Mouse (Mus musculus) heart, embryonic 14.5 days (tissue): ENCODE measurements around the gene Acvr1b. TPM values are rescaled to one million over a fixed set of nuclear protein-coding genes. Genes with fewer than 3 reads are reported as not detected.

Source experiments
- ATAC-seq: fragments of 200-750 bp; cut with Nextera tagmentation; 2 replicates; pipeline ENCODE4 v1.8.0; 2017; ENCODE audit warnings: low read depth, moderate TSS enrichment; ENCODE audit not compliant: insufficient number of reproducible peaks, insufficient read depth, low FRiP score
- H3K27ac ChIP-seq, 2 experiments: fragments of 200-500 bp in 1 of 2; fragments of 300-500 bp in 1 of 2; sonication (generic) in 1 of 2; replicated peaks in 1 of 2; 2 replicates each; pipeline ENCODE4 v1.5.1; 2012 to 2014; ENCODE audit warnings: low read depth in 2 of 2, low read length in 2 of 2, control low read depth in 1 of 2, mild to moderate bottlenecking in 1 of 2, mixed read lengths in 1 of 2; ENCODE audit not compliant: control insufficient read depth in 1 of 2, insufficient read depth in 1 of 2
- H3K27me3 ChIP-seq: fragments of 300-500 bp; sonication (generic); 2 replicates; pipeline ENCODE4 v1.6.1; 2014; ENCODE audit warnings: mild to moderate bottlenecking, low read length, control low read depth; ENCODE audit not compliant: control insufficient read depth, insufficient read depth
- H3K36me3 ChIP-seq: fragments of 300-500 bp; sonication (generic); 2 replicates; pipeline ENCODE4 v1.6.1; 2014; ENCODE audit warnings: mild to moderate bottlenecking, control low read depth, low read length, mixed read lengths; ENCODE audit not compliant: control insufficient read depth, insufficient read depth
- H3K4me1 ChIP-seq, 2 experiments: fragments of 200-500 bp in 1 of 2; fragments of 300-500 bp in 1 of 2; sonication (generic) in 1 of 2; 2 replicates each; pipeline ENCODE4 v1.6.1; 2012 to 2014; ENCODE audit warnings: low read length in 2 of 2, control low read depth in 1 of 2, mixed read lengths in 1 of 2; ENCODE audit not compliant: control insufficient read depth in 2 of 2, insufficient read depth in 2 of 2
- H3K4me2 ChIP-seq: fragments of 300-500 bp; sonication (generic); 2 replicates; pipeline ENCODE4 v1.6.1; 2014; ENCODE audit warnings: mild to moderate bottlenecking, low read length
- H3K4me3 ChIP-seq, 2 experiments: fragments of 200-500 bp in 1 of 2; fragments of 300-500 bp in 1 of 2; sonication (generic) in 1 of 2; 2 replicates each; pipeline ENCODE4 v1.5.1; 2012 to 2014; ENCODE audit warnings: low read length in 2 of 2, mild to moderate bottlenecking in 2 of 2, control low read depth in 1 of 2, low read depth in 1 of 2, moderate library complexity in 1 of 2; ENCODE audit not compliant: control insufficient read depth in 1 of 2, insufficient read depth in 1 of 2
- H3K9ac ChIP-seq: fragments of 300-500 bp; sonication (generic); 2 replicates; pipeline ENCODE4 v1.6.1; 2014; ENCODE audit warnings: mild to moderate bottlenecking, low read length
- H3K9me3 ChIP-seq: fragments of 300-500 bp; sonication (generic); 2 replicates; pipeline ENCODE4 v1.6.1; 2016; ENCODE audit warnings: low read length, control low read depth; ENCODE audit not compliant: control insufficient read depth
- WGBS: fragments of 180-500 bp; shearing (Covaris S2); extraction: QIAGEN DNeasy Blood & Tissue Kit; methylation state at CpG from one replicate; pipeline ENCODE4 v1.1.7; 2014; 5-methylcytosine and 5-hydroxymethylcytosine counted together
- polyA plus RNA-seq: library from polyadenylated mRNA; unstranded; fragments of >200 nt; fragmentation: Nextera tagmentation; extraction: Ambion mirVana; gene quantifications from 2 replicates; pipeline ENCODE4 v1.2.1, GENCODE M21; 2014

Acvr1b gene
- polyA plus RNA-seq, 1 experiment from 2014 or later: 8.7 TPM

DNA sequence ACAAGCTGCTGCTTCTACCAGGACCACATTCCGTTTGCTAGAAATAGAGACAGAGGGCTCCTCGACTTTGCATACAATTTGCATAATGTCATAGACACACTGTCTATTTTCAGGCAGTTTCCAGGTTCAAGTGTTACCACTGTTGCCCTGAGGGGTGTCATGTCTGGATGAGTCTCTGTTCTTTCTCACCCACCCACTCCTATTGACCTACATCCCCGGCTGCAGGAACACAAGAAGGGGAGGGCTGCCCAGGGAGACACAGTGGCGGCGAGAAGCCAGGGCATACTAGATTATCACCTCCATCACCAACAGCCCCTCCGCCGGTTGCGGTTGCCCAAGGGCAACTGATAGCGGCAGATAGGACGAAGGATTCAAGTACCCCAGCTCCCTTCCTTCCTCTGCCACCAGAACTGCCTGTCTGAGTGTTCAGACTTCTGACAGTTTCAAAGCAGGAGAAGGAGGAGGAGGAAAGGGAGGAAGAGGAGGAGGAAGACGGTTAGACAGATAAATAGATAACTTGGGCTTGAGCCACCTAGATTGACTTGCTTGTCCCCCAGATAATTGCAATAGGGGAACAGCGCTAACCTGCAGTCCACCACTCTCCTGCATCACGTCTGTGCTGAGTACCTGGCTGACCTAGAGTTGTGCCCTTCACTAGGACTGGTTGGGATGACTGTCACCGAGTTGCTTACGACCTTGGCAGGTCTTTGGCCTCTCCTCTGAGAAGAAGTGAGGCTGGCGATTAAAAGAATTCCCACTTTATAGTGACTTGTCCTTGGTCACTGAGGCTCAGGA is 26.6 kb upstream of the Acvr1b start:
- Histone ChIP-seq H3K4me3 (no peak overlapping the region), H3K27me3 (no peaks in the 10 kb centered on the region), H3K27ac (peak overlapping the region; percentile 12 to 53; a peak in 3 of 4 replicates), H3K36me3 (no peaks in the 10 kb centered on the region), H3K4me2 (peak overlapping the region; percentile 41), H3K9me3 (no peaks in the 10 kb centered on the region), H3K4me1 (peaks cover 46 to 57% of the 10 kb centered on the region in 2 experiments), H3K9ac (no peak overlapping the region)
- 14% methylated on average over 16 of the region's 16 CpGs for WGBS
- no peak for ATAC-seq

- Histone ChIP-seq H3K9ac (no peak overlapping the region), H3K27ac (peak overlapping the region; percentile 12 to 53; a peak in 3 of 4 replicates), H3K4me2 (peak overlapping the region; percentile 41), H3K4me1 (peaks cover 43 to 52% of the 10 kb centered on the region in 2 experiments), H3K36me3 (no peaks in the 10 kb centered on the region), H3K9me3 (no peaks in the 10 kb centered on the region), H3K27me3 (no peaks in the 10 kb centered on the region), H3K4me3 (no peak overlapping the region)
- ATAC-seq: peak; percentile 19; the same call in 1 of the 2 replicates
- 4% methylated on average over 6 of the region's 6 CpGs for WGBS
Measured at GRCm38 (mm10) chr15:101147910-101148273, 26.0 kb upstream of the Acvr1b start.

- Histone ChIP-seq H3K4me1 (peaks cover 36 to 45% of the 10 kb centered on the region in 2 experiments), H3K9ac (no peak overlapping the region), H3K36me3 (no peaks in the 10 kb centered on the region), H3K27me3 (no peaks in the 10 kb centered on the region), H3K9me3 (no peaks in the 10 kb centered on the region), H3K4me2 (no peak overlapping the region), H3K4me3 (no peak overlapping the region), H3K27ac (peak overlapping the region in 1 of 2 experiments; percentile 53; a peak in 2 of 4 replicates)
- ATAC-seq: no peak
- WGBS: 70% methylated on average over 6 of the region's 6 CpGs
Measured at GRCm38 (mm10) chr15:101148604-101149003, 25.3 kb upstream of the Acvr1b start.

DNA sequence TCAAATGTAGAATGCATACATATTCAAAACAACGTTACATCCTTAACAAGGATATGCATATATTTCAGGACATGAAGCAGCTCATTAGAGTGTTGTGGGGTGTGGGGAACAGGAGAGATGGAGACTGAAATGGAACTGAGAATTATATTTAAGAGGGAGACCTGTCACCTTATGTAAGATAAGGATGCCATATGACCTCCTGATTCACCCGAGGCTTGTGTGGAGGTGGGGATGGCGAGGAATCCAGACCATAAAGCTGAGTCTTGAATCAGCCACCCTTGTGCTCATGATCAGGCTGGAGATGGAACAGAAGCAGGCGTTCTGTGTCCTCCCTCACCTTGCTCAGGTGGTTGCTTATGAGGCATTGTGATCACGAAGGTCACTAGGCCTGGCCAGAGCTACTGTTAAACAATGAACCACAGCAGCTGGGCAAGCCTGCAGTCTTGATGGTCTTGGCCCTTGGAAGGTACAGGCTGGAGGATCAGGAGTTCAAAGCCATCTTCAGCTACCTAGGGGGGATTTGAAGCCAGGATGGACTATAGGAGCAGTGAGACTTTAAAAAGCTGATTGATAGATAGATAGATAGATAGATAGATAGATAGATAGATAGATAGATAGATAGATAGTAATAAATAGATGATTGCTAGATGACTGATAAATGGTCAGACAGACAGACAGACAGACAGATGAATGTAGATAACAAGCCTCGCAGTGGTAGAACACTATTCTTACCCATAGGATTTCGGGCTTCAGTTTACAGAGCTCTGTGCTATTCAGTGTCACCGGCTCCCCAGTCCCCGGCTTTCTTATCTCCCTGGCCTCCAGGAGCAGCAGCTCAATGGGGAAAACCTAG is 22.2 kb upstream of the Acvr1b start:
- 50% methylated on average over 9 of the region's 9 CpGs for WGBS
- Histone ChIP-seq H3K4me1 (peaks cover 16 to 17% of the 10 kb centered on the region in 2 experiments), H3K9ac (no peak overlapping the region), H3K27ac (no peak overlapping the region), H3K36me3 (no peaks in the 10 kb centered on the region), H3K27me3 (no peaks in the 10 kb centered on the region), H3K9me3 (no peaks in the 10 kb centered on the region), H3K4me2 (no peak overlapping the region), H3K4me3 (no peak overlapping the region)
- ATAC-seq: no peak

DNA sequence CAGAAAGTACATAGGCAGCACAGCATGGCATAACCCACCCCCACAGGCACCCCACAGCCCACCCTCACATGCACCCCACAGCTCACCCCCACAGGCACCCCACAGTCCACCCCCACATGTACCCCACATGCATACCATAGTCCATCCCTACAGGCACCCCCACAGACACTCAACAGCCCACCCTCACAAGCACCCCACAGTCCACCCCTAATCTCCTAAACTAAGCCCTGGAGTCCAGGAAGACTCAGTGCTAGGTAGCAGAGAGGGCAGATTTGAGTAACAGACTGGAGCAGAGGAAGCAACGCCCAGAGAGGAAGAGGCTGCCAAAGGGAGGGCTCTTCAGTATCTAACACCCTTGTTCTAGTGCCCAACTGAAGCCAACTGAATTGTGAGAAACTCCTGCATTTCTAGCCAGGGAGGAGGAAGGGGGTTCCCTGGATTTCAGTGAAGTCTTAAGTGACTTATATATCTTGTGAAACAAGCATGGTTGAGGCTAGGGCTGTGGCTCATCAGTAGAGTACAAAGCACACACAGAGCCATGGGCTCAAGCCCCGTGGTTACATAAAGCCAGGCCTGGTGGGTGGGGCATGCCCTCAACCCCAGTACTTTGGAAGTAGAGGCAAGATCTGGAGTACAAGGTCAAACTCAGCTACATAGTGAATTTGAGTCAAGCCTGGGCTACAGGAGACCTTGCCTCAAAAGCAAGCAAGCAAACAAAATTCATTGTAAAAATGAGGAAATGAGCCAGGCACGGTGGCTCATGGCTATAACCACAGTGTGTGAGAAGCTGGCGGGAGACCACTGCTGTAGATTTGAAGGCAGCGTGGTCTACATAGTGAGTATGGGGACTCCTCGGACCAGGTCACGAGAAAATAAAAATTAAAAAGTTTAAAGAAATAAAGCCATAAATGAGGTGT is 18.9 kb upstream of the Acvr1b start:
- Histone ChIP-seq H3K27ac (no peak overlapping the region), H3K9me3 (peaks cover 4% of the 10 kb centered on the region; the same call in 1 of the 2 replicates), H3K36me3 (no peaks in the 10 kb centered on the region), H3K9ac (no peak overlapping the region), H3K4me1 (no peaks in the 10 kb centered on the region), H3K4me3 (no peak overlapping the region), H3K27me3 (no peaks in the 10 kb centered on the region), H3K4me2 (no peak overlapping the region)
- no peak for ATAC-seq
- WGBS: 73% methylated on average over 7 of the region's 7 CpGs

- Histone ChIP-seq H3K36me3 (no peaks in the 10 kb centered on the region), H3K4me2 (no peak overlapping the region), H3K9me3 (peaks cover 4% of the 10 kb centered on the region; the same call in 1 of the 2 replicates), H3K9ac (no peak overlapping the region), H3K4me3 (no peak overlapping the region), H3K27me3 (no peaks in the 10 kb centered on the region), H3K4me1 (peaks cover 17 to 27% of the 10 kb centered on the region in 2 experiments), H3K27ac (no peak overlapping the region)
- WGBS: 14% methylated on average over 1 of the region's 1 CpGs
- no peak for ATAC-seq
Measured at GRCm38 (mm10) chr15:101160128-101160527, 13.7 kb upstream of the Acvr1b start.

DNA sequence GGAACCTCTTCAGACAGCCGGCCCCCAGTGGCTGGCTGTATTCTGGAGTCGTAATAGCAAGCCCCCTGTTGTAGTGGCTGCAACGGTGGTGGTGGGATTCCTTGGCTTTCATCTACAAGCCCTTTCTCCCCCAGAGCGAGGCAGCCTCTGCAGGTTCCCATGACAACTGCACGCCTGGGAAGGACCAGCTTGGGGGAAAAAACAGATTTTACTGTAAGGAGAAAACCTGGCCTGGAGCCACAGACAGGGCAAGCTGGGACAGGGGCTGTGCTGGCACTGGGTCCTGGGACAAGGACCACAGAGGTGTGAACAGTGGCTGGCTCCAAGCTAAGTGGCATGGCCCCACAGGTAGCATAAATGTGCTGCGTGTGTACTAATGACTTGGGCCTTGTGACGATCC is 13.3 kb upstream of the Acvr1b start:
- H3K36me3 ChIP-seq: no peaks in the 10 kb centered on the region
- H3K9ac ChIP-seq: no peak overlapping the region
- no peaks in the 10 kb centered on the region for H3K27me3 ChIP-seq
- WGBS: 45% methylated on average over 7 of the region's 7 CpGs
- H3K9me3 ChIP-seq: peaks cover 4% of the 10 kb centered on the region; the same call in 1 of the 2 replicates
- H3K27ac ChIP-seq: no peak overlapping the region
- H3K4me3 ChIP-seq: no peak overlapping the region
- H3K4me2 ChIP-seq: no peak overlapping the region
- ATAC-seq: no peak
- H3K4me1 ChIP-seq: peaks cover 18 to 27% of the 10 kb centered on the region in 2 experiments
